Mouse (Mus musculus): ENCODE results near the gene Gm5089. TPM values are rescaled to one million over a fixed set of nuclear protein-coding genes. Genes with fewer than 3 reads are reported as not detected.

Gm5089 gene
- polyA plus RNA-seq, 2 experiments from 2014 or later, result not detected

Other genes starting within 250 kb of the Gm5089 start
- gene Zic5, start 14.6 kb upstream of the Gm5089 start, polyA plus RNA-seq (2017; shearing (Covaris generic)), result under 1 TPM in 1 of 2 experiments, not detected in 1; 0.12 TPM
- gene Zic2, start 24.3 kb upstream of the Gm5089 start, polyA plus RNA-seq (2017; shearing (Covaris generic)), result not detected
- gene Gm10837, start 39.5 kb upstream of the Gm5089 start, polyA plus RNA-seq (2017; shearing (Covaris generic)), result not detected
- gene Pcca, start 83.2 kb upstream of the Gm5089 start, polyA plus RNA-seq (2017; shearing (Covaris generic)), result 10 to 100 TPM; 11.5 to 19.5 TPM